Mouse (Mus musculus): ENCODE measurements around the gene Bcl11b.

- TF ChIP-seq POLR2A (IDR thresholded peaks at IDR 0.05; ENCODE audit: insufficient read depth, low read depth, low read length) (no peak), CTCF (IDR thresholded peaks at IDR 0.05) (no peak)
Measured at GRCm38 (mm10) chr12:107950667-107951179, 52.7 kb downstream of the Bcl11b start.
